Mouse (Mus musculus) ovary, postnatal 14 days (tissue): Measurements from ENCODE around the gene Sesn1.
"Not testable (repeated sequence)": the region's sequence is repeated elsewhere in the genome, so short reads cannot be mapped to it uniquely, and the experiment has no call there.

Experiments
- DNase-seq: peaks from one replicate; pipeline ENCODE4 v3.0.0; 2022; ENCODE audit warnings: low spot score

Sesn1 gene

DNA sequence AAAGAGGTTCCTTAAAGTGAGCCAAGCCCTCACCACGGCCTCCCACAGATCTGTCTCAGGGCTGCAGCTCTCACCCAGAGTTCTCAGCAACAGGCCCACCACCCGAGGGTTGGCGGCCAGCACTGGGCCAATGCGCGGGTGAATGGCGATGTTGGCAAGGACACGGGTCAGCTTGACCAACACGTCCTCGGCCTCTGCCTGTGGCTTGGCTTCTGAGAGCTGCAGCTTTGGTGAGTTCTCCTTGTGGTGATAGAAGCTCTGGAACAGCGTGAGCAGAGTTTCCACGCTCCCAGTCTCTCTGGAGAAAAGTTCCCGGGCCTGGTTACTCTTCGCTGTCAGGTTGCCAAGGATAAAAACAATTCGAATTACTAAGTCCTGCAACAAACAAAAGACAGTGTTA lies 117.0 kb downstream of the Sesn1 start:
- DNase-seq = no peak

DNA sequence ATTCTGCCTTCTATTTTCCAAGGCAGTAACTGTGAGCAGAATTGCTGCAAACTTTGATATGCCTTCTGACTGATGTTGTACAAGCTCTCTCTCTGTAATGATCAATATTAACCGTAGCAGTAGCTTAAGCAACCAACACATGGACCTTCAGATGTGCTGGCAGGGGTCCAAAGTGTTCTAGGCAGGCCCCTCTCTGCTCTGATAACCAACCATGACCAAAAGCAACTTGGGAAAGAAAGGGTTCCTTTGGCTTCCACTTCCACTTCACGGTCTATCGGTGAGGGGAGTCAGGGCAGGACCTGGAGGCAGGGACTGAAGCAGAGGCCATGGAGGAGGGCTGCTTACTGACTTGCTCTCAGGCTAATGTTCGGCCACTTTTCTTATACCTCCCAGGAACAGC lies 121.2 kb downstream of the Sesn1 start:
- DNase-seq = no peak

DNA sequence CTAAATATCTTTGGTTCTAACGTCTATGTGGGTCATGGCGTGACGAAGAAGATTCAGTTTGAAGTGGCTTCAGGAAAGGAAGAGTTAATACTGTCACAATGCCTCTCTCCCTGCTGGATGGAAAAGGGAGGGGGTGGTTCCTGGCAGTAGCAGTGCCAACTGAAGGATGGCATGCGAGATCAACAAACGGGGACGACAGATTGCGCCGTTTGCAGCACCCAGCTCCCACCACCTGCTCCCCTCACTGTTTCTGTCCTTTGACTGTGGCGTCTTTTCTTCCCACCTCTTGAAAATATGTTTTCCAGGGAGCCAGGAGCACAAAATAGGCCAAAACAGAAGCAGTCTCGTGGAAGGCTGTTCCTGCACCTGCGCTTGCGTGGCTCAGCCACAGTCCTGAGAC lies 122.2 kb downstream of the Sesn1 start:
- no peak for DNase-seq

DNA sequence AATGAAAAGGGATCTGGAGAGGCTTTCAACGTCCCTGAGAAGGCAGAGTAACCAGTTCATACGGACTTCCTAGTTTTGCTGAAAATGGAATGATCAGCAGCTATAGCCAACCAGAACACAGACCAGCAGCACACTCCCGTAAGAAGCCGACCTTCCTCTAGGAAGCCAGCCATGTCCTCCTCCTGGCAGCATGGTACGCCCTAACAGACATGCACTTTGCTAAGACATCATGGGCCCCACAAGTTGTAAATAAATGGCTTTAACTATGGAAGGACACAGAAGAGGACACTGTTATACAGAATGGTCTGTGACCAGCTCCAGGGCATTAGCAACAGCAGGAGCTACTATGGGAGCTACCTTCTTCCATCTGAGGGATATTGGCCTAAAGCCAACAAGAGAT lies 123.2 kb downstream of the Sesn1 start:
- no peak for DNase-seq

DNA sequence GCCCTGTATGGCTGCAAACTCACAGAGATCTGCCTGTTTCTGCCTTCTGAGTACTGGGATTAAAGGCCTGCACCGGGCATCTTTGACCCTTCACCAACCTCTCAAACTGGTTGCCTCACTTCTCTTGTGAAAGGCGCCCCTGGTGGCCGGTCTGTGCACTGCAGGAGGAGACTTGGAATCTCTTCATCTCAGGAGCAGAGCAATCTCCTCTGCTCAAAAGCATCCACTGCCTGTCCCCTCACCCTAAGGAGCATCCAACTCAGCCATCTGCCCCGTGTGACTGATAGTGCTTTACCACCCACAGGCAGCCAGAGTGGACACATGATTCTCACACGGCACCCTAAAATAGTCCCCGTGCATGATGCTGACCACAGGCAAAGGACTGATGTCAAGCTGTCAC lies 123.8 kb downstream of the Sesn1 start:
- DNase-seq = peak; percentile 47

DNA sequence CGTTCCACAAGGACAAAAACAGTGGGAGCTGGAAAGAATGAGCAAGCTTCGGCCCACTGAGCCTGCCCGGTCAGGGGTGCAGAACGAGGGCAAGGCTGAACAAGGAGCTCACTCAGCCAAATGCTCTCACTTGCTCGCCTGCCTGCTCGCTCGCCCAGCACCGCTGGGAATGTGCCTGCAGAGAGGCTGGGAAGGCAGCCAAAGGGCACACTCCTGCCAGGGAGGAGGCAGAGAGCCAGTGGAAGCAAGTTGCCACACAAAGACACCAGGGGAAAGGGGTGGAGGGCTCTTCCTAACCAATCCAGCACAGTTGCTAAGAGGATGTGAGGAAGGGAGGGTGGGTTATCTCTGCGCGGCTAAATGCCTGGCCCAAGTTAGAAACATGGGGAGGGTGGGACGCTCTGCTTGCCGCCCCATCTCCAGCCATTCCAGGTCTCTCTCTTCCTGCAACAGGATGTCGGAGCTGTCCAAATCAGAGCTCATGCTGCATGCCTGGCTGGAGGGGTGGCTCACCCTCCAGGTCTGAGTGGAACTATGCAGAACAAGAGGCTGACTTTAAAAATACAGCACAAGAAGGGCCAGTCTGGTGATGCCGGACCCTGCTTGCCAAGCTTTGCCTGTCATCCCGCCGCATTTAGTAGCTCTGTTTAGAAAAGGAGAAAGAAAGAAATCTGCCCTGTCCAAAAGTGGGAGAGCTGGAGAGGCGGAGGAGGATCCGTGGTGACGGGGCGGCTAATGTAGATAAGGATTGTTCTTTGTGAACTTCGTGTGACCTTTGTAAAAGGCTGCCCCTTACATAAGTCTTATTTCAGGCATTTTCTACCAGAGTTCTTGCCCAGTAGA lies 125.1 kb downstream of the Sesn1 start:
- peak; percentile 80 for DNase-seq

DNA sequence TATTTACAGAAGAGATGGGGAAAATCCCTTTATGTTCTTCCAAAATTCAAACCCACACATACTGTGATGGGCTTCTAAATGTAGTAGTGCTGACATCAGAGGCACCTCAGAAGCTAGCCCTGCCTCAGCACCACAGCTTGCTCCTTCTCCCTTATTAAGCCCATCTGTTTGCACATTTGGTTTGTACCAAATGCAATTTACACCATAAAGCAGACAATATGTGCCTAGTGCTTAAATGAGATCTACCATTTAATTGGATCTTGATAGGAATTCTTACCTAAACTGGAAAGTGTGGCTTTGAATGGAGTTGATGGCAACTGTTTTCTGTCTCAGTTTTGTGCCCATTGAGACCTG lies 125.7 kb downstream of the Sesn1 start:
- DNase-seq = no peak

DNA sequence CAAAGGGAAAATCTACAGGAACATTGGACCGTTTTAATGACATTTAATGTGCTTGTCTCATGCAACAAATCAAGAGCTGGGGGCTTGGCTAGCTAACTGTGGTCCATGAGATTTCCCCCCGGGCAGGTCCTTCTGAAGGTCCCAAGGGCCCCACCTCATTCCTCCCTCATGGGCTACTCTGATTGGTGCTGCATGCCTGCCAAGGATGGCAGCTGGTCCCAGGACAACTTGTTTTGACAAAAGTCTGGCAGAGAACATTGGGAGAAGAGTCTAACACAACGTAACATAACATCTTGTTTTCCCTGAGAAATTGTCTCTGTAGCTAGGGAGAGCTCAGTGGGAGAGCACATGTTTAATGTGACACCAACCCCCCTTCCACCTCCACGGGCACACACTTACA lies 126.4 kb downstream of the Sesn1 start:
- no peak for DNase-seq

DNA sequence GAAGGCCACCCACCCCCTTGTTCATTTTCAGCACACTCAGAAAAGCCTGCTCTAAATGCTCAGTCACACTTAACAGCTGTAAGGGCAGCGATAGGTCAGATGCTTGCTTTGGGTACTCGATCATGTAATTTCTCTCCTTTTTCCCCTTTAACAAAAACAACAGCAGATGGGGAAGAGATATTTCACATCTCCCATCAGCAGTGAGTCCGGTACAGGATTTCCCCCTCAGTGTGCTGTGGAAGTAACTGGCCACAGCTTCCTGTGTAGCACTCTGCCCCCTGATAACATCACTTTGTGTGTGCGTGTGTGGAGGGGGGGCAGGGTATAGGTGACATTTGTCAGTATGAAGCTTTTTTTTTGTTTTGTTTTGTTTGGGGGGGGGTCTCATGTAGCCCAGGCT lies 127.4 kb downstream of the Sesn1 start:
- no peak for DNase-seq

DNA sequence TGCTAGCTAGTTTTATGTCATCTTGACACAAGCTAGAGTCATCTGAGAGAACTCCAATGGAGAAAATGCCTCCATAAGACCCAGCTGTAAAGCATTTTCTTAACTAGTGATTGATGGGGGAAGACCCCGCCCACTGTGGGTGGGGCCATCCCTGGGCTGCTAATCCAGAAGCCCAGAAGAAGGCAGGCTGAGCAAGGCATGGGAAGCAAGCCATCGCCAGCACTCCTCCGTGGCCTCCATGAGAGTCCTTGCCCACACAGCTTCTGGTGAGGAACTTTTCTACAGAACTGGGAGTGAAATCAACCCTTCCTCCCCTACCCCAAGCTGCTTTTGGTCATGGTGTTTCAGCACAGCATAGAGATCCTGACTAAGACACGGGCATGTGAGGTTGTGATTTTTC lies 129.4 kb downstream of the Sesn1 start:
- no peak for DNase-seq

DNA sequence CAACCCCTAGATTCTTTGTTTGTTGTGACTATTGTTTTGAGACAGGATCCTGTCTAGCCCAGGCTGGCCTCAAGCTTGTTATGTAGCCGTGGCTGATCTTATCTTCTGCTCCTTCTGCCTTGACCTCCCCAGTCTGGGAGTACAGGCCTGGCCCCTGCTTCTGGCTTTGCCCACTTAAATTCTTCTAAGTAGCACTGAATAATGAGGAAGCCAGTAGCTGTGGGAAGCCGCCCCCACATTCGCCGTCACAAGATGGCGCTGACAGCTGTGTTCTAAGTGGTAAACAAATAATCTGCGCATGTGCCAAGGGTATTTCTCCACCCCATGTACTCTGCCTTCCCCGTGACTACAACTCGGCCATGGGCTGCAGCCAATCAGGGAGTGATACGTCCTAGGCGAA lies 142.6 kb downstream of the Sesn1 start:
- DNase-seq = not testable (repeated sequence)

DNA sequence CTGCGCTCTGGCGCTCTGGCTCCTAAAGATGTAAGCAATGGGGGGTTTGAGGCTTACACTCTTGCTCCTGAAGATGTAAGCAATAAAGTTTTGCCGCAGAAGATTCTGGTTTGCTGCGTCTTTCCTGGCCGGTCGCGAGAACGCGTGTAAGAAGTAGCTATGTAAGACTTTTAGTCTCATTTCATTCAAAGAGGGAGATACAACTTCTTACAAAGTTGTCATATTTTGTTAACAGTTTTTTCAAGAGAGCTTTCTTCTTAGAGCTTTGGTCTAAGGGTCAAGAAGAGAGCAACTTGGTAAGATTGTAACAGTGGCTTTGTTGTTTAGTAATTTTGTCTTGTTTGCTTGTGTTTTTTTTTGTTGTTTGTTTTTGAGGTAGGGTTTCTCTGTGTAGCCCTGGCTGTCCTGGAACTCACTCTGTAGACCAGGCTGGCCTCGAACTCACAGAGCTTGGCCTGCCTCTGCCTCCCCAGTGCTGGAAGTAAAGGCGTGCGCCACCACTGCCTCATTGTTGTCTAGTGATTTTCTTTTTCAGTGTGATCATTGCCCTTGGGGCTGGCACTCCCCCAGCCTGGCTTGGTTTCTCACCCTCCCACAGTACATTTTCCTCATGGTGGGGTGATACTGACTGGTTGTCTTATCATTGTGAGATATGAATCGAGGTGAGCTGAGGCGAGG lies 143.3 kb downstream of the Sesn1 start:
- no peak for DNase-seq

DNA sequence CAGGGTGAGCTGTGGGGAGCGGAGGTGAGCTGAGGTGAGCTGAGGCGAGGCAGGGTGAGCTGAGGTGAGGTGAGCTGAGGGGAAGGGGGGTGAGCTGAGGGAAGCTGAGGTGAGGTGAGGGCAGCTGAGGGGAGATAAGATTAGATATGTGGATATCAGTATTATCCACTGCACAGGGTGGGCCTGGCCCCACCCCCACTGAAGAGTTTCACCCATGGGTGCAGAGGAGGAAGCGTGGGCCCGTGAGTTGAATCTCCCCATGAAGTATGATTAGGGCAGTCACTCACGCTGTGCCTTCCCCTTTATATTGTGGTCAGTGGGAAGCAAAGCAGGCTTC lies 143.8 kb downstream of the Sesn1 start:
- no peak for DNase-seq

DNA sequence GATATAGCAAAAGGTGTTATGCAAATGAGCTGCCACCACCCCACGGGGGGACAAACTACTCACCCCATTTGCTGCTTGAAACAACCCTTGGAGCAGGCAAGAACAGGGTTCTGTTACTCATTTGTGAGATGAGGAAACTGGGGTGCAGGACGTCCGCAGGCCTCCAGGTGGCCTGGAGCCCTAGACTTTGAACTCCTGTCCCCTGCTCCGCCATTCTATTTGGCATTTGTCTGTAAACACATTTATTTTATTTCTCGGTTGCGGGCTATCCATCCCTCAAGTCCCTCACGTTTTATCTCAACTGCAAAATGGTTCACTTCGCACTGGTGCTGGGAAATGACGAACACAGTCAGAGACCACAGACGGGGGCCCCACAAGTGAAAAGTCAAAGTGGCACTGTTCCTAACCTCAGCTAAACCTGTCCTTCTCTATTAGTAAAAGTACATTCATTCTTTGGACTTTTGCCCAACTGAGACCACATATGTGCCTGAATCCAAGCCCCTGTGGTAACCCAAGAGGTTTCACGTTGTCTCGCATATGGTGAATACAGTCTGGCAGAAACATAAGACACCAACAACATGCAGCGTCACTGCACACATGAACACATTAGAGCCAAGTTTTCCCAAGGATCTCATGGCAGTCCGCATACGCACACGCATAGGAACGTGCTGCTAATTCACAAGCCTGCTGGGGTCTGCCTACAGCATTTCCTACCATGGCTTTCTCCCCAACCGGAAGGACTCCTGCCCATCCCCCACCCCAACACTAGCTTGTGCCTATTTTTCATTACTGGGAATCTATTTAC lies 147.9 kb downstream of the Sesn1 start:
- no peak for DNase-seq
